Mouse (Mus musculus) heart, postnatal 0 days (tissue): ENCODE measurements at regions not wholly inside any gene's neighbourhood (a gene's known extent, or its start where the extent isn't known, plus 50 kb on each side); places are given as distances from the start of the nearest gene placed in this dataset.

Experiments
- CTCF ChIP-seq: IDR thresholded peaks from 2 replicates; pipeline ENCODE4 v1.5.1; 2016; ENCODE audit warnings: antibody characterized with exemption, control low read depth, low read depth
- EP300 ChIP-seq: IDR thresholded peaks from 2 replicates; pipeline ENCODE4 v1.6.1; 2016; ENCODE audit warnings: antibody characterized with exemption, low read depth

DNA sequence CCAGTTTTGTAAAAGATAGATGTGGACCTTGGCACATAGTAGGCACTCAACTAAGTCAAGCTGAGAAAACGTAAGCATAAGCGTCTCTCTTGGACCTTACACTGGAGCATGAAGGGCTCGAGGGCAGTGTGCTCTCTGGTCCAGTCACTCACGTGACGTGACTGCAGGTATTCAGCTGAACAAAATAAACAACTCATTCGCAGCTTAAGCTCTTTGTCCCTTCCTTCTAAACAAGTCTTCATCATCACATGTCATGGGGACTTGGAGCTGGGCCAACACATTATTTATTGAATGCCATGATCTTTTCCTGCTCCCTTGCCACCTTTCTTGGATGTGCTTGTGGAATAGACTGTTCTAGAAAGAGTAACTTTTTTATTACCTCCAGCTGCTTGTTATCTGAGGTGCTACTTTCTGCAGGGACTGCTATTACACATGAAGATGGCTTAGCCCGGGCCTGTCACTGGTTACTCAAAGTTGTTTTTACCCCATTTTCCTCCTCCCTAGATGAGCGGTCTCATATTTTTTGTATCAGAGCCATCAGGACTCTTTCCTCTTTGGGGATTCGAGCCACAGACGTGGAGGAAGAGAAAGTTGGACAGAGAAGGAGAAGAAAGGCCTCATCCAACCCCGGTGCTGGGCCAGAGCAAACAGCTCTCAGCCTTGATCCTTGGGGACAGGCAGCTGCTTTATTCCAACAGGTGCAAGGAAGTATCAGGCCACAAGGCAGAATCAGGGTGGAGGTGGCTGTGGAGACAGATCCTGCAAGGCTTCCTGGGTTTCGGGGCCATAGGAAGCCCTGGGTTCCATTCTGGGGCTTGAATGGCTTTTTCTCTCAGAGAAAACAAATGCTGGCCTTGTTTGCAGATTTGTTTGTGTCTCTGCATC is 545.5 kb upstream of the Lrrc6 start:
- TF ChIP-seq CTCF: no peak
- TF ChIP-seq EP300: no peak
